Mouse (Mus musculus): ENCODE measurements at regions not wholly inside any gene's neighbourhood (a gene's known extent, or its start where the extent isn't known, plus 50 kb on each side); places are given as distances from the start of the nearest gene placed in this dataset.

DNA sequence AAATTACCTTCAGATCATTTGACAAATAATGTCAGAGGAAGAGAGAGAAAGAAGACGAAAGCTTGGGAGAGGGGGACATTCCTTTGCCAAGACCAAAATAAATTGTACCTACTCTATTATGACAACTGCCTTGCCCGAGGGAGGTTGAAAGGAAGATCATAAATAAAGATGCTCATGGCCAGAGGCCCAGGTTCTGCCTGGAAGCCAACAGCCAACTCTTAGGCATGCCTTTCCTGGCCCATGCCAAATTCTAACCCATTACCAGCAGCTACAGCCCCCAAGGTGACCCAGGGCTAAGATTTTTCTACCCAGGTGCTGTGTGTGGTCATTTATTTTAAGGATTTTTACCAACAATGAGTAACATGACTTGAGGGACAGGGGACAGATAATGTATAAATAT lies 54.9 kb downstream of the Cbln1 start:
- DNase-seq (ENCODE audit: low spot score): no peak

DNA sequence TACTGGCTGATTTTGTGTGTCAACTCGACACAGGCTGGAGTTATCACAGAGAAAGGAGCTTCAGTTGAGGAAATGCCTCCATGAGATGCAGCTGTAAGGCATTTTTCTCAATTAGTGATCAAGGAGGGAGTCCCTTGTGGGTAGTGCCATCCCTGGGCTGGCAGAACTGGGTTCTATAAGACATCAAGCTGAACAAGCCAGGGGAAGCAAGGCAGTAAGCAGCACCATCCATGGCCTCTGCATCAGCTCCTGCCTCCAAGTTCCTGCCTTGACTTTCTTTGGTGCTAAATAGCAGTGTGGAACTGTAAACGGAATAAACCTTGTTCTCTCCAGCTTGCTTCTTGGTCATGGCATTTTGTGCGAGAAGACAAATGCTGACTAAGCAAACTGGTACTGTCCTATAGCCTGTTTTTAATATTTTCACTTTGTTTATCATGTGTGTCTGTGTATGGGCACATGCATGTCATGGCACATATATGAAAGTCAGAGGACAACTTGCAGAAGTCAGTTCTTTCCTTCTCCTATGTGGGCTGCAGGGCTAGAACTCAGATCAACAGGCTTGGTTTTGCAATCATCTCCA lies 57.3 kb downstream of the Cbln1 start:
- no peak for DNase-seq (ENCODE audit: low spot score)

DNA sequence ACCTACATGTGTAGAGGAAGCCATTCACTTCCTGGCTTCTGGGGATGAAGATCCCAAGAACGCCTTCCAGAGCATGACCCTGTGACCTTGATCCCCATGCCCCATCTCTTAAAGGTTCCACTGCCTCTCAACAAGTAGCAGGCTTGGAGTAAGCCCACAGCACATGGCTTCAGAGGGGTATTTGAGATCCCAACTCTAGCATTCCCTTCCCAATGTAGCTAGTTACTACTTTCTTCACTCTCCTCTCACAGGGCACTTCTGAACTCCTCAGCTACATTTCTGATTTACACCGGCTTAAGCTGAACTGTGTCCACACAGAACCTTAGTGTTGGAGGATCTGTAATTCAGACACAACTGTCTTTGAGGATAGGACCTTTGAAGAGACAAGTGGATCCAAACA lies 83.4 kb downstream of the Cbln1 start:
- DNase-seq (ENCODE audit: low spot score): no peak

DNA sequence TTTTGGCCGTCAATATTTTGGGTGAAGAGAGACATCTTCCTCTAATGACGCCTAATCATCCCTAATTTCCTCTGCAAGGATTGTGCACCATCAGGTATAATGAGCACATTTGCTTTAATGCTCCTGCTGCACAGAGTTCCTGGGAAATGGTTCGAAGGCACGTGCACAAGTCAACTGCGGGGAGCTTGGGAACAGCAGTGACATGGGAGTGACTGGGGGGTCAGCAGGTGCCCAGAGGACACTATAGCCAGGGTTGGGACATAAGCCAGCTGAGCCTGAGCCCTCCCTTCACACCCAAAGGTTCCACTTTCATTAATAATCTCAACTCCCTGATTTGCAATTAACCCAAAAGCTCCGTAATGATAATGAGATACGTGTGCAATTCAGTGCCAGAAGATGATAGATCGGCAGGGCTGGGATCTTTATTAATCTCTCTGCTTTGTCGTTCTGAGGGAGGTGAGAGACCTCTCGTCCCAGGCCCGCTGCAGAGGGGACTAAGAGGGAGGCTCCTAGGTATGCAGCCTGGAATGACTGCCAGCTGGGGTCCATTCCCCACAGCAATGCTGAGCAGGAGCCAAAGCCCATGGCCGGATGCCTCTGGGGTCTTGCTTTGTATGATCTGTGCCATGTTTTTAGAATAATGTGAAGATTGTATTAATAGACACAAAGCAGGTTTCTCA lies 88.7 kb downstream of the Cbln1 start:
- DNase-seq (ENCODE audit: low spot score): no peak

DNA sequence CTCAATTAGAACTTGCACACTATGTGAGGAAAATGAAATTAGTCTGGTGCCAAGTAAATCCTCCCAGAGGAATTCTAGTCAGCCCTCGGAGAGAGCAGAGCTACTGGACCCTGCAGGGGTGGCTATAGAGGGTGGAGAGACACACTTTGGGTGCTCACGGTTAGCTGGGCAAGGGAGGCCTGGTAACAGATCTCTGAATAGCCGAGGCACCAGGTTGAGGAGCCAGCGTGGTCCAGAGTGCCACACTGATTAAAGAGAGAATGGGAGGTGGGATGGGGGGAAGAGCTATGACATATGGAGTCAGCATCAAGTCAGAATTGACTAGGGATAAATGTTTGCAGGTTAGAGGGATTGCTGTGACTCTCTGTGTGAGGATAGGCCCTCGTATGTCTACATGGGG lies 90.1 kb downstream of the Cbln1 start:
- DNase-seq (ENCODE audit: low spot score): no peak

DNA sequence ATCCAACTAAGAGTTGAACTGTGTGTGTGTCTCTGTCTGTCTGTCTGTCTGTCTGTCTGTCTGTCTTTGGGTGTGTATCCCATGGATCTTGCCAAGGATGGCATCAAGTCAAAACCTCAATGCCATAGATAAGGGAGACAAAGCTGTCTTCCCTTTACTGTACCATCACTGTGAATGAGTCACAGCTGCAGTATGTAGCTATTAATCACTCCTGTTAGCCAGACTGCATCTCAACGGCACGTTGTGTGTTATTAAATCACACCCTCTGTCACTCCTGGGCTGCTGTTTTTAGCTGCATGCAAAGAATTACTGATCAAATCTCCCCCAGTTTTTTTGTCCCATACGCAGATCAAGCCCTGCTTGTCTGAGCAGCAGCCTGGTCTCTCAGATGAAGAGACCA lies 91.6 kb downstream of the Cbln1 start:
- no peak for DNase-seq (ENCODE audit: low spot score)

DNA sequence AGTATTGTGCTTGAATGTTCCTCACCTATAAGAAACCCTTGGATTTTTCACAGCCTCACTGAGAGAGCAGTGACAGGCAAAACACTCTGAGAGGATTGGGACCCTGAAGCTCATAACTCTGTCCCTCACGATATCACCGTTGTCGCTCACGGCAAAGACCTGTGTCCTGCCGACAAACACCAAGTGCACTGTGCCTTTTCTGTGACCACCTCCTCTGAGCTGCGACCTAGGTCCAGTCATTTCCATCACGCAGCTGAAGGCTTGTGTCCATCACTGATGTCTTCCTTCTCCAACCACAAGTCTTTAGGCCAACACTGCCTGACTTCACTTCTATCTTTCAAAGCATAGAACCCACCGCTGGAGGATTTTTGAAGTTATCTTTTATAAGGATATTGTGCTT lies 93.1 kb downstream of the Cbln1 start:
- DNase-seq (ENCODE audit: low spot score): no peak

DNA sequence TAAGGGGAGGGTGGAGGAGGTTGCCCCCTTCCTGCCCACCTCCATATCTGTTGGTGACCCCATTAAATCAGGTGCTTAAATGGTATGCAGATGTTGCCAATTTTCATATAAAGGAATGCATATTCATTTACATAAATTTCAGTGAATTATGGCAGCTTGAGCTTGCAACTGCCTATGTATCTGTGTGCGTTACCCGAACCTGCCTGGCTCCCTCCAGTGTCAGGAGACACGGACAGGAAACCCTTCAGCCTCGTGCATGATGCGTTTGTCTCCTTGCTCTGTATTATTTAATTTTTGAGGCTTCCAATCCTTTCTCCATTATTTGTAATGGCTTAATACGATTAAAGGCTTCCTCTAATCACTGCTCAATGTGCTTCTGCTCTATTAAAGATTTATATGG lies 98.4 kb downstream of the Cbln1 start:
- no peak for DNase-seq (ENCODE audit: low spot score)

DNA sequence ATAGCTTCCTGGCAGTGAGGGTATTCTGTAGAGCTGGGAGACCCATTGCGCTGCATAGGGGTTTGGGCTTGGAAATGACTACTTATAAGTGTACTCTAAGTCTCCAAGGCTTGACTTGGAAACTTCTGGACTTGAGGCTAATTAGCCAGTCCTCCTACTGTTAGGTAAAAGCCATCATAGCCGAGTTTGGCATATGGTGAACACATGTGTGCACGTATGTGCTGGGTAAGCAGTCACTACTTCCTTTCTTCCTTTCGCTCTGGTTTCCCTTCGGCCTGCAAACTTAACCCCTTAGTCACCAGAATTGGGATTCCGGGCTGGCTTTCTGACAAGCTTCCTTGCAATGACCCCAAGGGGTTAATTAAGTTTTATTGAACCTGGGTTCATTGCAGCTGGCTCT lies 98.9 kb downstream of the Cbln1 start:
- DNase-seq (ENCODE audit: low spot score): no peak

DNA sequence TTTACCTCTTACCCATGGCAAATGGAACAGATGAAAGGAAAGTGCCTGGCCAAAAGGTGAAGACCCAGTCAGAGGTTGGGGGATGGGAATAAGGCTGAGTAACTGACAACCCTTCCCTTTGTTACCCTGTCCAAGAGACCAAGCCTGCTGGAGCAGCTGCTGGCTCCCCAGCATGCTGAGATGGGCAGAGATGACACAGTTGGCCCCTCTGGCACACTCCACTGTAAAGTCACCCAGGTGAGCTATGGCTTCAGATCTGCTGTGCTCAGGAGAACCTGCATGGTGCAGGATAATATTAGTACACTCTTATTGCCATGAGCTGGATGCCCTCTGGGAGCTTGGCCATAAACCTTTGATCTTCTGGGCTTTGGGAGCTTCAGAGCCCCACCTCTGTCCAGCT lies 100.3 kb downstream of the Cbln1 start:
- no peak for DNase-seq (ENCODE audit: low spot score)

DNA sequence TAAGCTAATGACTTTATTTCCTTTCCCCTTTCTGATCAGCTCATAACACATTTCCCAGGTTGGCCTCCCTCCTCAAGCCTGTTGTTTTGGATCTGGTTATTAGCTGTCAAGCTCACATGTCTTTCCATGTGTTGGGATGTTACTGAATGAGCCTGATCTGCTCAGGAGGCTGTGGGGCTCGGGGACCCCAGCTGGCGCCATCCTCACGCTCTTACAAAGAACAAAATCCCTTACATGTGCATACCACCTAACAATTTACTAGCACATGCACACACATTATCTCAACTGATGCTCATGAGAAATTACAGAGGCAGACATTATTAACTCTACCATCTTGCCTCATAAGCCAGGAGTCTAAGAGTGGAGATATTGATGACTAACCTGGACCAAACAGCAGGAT lies 102.2 kb downstream of the Cbln1 start:
- no peak for DNase-seq (ENCODE audit: low spot score)

DNA sequence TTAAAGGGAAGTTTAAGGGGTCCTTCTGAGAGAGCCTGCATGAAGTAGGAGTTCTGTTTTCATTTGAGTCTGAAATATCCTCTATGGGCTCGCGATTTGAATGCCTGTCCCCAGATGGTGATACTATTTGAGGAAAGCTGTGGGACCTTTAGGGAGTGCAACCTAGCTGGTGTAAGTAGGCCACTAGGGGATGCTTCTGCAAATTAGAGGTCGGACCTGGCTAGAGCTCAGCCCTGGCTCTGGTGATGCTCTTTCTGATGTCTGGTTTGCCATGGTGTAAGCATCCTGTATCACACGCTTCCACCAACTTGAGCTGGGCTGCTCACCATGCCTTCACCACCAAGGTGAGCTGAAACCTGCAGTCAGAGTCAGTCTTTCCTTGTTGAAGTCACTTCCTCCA lies 121.9 kb downstream of the Cbln1 start:
- no peak for DNase-seq (ENCODE audit: low spot score)

DNA sequence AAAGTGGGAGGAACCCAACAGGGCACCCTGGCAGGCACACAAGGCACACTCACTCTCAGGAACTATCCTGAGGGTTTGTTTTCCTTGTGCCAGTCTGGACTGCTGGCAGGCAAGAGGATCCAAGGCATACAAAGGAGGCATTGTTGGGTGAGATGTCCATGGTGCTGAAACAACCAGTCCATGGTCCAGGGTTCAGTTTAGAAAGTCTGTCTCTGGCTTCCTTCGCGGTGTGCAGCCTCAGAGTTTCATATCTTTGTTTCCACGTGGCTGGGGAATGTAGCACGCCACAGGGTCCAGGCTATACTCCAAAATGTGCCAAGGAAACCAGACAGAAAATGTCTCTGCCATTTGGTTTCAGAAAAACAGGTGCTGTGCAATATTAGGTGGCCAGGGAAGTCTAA lies 122.6 kb downstream of the Cbln1 start:
- DNase-seq (ENCODE audit: low spot score): peak; percentile 7

DNA sequence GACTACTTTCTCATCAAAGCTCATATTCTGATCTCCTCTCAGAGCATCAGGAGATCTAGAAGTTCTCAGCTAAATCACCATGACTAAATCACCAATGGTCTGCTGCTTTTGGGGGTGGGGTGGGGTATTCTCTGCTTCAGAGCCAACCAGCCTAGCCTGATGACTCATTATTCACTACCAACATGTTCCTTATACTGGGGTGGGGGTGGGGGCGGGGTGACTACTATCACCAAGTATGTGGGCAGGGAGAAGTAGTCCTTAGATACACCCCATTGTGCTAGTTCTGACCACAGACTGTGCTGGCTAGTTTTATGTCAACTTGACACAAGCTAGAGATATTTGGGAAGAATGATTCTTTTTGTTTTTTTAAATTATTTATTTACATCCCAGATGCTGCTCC lies 143.0 kb downstream of the Cbln1 start:
- DNase-seq (ENCODE audit: low spot score): no peak

DNA sequence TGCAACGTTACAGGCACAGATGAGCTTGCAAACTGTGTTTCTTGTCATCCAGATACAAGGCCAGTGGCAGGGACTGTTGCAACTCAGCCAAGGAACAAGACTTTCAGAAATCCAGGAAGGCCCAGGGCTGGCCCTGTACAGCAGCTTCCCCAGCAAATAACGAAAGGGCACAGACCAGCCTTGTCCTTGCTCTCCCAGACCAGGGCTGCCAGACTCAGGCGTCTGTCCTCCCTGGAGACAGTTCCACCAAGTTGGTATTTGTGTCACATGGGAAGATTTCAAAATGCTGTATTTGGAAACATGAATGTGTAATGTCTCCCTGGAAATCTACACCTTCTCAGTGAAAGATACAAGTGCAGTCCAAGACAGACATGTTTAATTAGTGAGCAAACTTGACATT lies 157.8 kb downstream of the Cbln1 start:
- peak; percentile 4 for DNase-seq (ENCODE audit: low spot score)

DNA sequence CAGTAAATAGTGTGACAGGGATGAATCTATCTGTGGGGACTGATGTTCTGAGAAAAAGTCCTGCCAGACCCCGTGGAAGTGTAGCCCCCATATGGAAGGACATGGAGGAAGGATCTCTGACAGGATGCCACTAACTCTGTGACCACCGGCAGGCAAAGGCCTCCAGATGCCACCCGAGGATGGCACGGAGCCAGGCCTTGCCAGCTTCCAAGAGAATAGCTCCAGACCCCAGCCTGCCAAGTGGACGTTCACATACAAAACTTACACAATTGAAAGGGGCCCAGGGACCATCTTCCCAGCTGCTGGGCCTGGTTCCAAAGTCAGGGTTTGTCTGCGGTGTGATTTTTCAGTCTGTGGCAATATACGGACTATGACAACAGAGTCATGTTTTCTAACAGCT lies 161.1 kb downstream of the Cbln1 start:
- DNase-seq (ENCODE audit: low spot score): no peak

DNA sequence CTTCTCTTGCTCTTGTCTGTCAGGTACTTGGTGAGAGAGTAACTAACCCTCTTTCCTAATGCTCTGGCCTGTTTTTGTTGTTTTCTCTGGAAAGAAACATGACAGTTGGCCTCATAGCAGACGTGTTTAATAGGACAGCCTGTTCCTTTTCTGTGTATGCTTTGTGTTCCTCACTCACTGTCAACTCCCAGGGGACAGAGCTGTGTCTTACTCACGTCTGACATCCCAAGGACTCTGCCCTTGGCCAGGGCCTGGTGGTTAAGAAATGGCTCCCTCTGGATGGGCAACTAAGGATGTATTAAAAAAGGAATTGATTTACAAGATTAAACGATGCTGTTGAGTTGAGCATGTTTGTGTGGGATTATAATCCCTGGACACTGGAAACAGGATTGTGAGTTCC lies 164.1 kb downstream of the Cbln1 start:
- no peak for DNase-seq (ENCODE audit: low spot score)

DNA sequence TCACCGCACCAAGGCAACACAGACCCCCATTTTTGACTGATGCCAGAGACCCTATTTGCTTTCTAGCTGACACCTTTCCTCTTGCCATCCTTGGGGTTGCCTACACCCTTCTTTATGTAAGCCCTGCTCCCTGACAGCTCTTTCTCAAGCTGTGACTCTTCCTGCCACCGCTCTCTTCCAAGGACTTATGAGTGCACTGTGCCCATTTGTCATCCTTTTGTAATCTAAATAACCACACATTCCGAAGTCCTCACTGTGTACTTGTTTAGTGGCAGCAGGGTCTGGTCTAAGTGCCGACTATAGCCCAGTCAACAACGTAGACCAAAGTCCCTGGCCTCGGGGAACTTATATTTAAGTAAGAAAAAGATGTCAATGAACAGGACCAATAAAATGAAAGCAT lies 167.4 kb downstream of the Cbln1 start:
- DNase-seq (ENCODE audit: low spot score): no peak

DNA sequence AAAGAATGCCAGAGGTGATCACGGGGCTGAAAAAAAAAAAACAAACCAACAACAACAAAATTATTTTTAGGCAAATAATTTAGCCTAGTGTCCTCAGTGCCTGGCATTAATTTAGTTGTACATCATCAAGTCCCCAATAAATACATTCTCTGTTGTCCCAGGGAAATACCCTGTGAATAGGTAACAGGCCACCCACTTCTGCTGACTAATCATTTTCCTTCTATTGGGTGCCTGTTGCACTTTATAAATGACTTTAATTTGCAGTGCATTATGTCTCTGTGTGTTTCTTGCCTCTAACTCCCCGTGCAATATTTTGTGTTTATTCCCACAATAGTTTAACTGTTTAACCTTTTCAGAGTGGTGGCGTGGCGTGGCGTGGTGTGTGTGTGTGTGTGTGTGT lies 168.9 kb downstream of the Cbln1 start:
- DNase-seq (ENCODE audit: low spot score): no peak

DNA sequence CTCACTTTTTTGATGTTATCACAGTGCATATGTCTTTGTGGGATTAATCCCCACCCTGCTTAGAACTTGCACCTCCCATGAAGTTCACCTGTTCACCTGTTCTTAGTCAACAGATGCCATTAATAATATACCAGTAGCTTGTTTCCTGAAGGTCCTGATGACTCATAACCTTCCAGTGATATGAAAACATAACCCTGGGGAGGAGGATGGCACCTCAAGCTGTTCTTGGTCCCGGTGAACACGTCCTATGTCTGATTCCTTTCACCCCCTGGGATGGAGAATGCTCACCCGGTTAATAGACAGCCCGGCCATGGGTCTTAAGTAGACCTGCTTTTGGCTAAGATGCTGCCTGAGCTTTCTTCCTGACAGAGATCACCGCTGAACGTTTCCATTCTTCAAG lies 174.6 kb downstream of the Cbln1 start:
- no peak for DNase-seq (ENCODE audit: low spot score)

DNA sequence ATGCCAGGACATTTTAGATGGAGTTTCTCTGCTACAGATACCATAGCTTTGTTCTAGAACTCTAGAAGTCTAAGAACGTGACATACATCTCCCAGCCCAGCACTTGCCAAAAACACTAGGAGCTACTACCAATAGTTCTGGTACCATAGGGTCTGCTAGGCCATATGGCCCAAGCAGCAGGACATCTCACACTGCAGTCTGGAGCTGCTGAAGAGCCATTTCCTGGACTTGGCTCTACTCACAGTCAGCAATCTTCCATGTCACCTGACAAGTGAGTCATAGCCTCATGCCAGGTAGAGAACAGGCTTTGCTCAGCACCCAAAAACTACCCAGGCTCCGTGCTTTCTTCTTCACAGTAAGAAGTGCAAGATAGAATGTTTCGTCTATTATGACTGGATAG lies 175.1 kb downstream of the Cbln1 start:
- no peak for DNase-seq (ENCODE audit: low spot score)

DNA sequence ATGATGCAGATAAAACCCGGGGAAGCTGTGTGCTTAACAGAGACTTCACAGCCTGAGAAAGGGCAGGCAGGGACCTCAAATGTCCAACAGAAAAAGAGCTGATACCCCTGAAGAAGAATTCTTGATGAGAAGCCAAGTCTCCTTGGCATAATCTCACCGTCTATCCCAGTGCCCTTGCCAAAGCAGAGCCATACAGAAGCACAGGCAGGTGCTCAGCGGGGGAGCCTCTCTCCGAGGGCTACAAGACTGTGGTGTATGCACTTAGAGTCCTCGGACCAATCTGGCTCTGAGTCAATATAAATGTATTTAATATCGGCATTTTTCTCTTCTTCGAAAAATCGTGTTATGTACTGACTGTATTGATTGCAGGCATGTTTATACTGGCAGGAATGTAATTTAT lies 186.3 kb downstream of the Cbln1 start:
- DNase-seq (ENCODE audit: low spot score): no peak

DNA sequence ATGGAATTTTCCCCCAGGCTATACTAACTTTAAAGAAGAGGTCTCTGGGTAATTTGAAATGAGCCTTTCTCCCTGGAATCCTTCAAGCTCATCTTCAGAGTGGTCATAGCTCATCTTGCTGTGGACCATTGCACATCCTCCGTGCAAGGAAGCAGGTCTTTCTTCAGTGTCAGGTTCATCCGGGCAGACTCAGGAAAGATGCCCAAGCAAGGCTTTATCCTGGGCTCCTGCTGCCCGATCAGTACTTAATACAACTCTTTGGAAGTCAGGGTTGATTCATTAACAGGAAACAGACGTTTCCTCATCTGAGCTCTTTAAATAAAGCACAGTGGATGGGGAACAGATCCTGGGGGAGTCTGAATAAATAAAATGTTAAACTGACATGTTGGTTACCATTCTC lies 188.1 kb downstream of the Cbln1 start:
- no peak for DNase-seq (ENCODE audit: low spot score)

DNA sequence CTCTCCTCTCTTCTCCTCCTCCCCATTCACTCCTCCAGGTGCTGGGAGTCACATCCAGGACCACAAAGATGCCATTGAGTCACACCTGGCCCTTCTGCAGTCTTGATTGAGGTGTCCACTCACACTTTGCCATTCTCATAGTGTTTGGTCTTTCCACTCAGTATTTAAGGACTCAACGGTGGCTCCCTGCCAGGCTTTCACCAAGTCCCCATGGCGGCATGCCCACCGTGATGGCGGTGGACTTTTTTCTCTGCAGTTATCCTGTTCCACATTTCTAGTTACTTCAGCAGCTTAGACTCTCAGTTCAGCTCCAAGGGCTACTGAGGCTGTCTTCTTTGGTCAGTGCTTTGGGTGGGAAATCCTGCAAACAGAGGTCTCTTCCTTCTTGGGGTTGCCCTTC lies 189.9 kb downstream of the Cbln1 start:
- no peak for DNase-seq (ENCODE audit: low spot score)

DNA sequence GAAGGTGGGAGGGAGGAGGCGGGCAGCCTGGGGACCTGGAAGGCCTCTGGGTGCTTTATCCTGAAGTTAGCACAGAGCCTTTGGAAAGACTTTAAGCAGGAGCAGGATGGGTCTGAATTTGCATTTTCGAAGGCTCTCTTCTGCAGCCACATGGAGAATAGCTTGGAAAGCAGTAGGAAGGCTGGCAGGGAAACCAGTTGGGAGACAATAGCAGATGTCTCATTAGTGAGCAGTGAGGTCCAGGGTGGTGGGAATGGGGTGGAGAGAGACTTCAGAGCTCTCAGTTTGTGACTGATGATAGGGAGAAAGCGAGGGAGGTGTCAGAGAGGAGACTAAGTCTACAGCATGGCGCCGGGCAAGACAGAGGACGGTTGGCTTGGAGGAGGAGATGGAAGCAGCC lies 199.1 kb downstream of the Cbln1 start:
- no peak for DNase-seq (ENCODE audit: low spot score)

All from testis, postnatal 14 days (tissue).